Mouse (Mus musculus): ENCODE measurements at regions not wholly inside any gene's neighbourhood (a gene's known extent, or its start where the extent isn't known, plus 50 kb on each side); places are given as distances from the start of the nearest gene placed in this dataset.

DNA sequence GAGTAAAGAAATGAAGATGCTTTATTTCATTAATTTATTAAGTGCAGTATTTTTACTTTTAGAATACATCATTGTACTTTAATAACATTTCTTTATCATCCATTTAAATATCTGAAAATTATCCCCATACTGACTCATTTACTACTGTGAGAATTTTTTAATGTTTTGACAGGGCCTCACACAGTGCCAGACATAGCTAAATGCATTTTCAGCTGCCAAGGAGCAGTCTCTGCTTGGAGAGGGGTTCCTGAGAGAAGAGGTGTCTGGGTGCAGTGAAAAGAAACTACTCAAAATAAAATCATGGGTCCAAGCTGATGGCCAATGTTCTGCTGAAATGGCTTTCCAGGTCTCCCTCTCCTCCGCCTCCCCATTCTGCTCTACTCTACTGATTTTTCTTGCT, 1116.3 kb upstream of the Ppp6c start:
- DNase-seq, result no peak

DNA sequence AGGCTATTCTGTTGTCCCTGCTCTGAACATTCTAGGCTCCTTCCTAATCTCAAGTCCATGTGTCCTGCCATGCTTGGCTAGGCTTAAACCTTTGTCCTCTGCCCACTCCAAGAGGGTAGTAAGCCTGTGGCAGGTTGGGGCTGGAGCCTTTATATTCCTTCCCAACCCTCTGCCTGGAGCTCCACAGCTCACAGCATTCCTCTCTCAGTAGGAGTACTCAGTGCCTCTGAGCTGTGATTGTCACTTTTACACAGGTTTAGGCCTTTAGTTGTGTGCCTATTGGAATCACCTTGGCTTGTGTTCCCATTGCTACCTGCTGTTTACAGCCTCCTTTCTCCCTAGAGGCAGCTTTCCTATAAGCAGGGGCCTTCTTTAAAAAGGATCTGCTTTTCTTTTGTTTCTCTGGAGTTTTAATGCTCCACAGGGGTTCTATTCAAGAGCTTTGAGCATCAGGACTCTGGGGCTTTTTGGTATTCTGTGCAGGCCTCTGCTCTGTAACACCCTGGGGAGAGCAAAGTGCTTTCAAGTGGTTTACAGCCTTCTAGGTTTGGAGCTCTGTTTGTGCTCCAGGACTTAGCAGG, 1106.1 kb upstream of the Ppp6c start:
- peak; percentile 5 for DNase-seq

GRCm38 (mm10) chr2:40321506-40321905, 1095.3 kb upstream of the Ppp6c start:
- no peak for DNase-seq

DNA sequence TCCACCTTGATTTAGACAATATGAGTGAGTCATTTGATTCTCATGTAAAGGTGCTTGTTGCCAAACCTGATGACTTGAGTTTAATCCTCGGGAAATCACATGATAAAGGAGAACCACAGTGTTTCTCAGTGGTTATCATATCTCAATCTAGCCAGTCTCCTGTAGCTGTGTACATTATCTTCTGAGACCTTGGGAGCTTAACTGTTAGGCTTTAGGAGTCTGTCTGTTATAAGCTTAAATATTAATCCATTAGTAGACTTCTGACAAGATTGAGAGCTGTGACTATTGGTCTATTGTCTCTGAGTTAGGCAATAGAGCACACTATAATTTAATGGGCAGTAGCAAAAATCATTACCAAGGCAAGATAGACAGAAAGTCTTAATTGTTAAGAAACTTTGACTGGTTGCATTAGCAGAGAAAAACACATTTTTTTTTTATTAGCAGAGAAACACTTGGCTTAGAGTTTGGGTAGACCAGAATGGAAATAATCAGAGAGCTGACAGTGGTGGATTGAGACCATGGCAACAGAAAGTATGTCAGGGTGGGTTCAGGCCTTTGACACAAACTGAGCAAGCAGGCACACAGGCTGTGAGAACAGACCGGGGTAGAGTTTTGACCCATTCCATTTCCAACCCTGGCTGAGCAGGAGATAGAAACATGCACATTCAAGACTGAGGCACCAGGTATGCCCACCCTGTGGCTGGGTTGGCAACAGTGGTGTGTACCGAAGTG, 1094.6 kb upstream of the Ppp6c start:
- no peak for DNase-seq
